ENCODE assay signal across 8 mouse cellular contexts in the genomic region with DNA sequence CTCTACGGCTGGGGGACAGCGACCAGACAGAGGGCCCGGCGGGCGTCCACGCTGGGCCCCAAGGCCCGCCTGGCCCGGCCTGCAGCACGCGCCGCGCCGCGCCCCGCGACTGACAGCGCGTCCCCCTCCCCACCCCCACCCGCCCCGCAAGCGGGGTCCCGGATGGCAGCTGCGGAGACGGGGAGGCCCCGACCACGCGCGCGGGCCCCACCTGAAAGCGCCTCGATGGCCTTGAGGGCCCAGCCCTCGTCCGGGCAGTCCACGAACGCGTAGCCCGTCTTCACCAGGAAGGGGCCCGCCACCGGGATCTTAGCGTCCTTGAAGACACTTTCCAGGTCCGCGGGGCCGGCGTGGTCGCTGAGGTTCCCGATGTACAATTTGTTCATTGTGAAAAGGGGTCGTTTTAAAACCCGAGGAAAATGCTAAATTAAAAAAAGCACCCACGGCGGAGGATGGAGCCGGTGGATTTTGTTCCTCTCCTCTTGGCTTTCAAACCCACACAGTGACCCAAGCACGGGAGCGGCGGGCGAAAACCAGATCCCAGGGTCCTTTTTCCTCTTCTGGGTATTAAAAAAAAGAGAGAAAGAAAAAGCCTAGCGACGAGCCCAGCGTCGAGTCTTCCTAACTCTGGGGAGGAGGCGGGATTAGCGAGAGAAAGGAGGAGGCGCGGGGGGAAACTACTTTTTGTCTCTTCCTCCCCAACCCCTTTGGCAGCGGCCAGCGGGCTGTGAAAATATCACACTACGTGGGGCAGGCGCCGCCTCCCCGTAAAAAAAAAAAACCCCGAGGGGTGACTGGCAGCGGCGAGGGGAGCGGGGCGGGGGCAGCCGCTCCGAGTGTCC. TPM values are rescaled to one million over a fixed set of nuclear protein-coding genes. Genes with fewer than 3 reads are reported as not detected.
DNase-seq lines count a peak whose midpoint lies in the region; ATAC-seq and TF ChIP-seq lines count a peak whose summit lies in the region.

No protein-coding gene starts in this region.

- peak overlapping the region; percentile 99 for H3K27ac ChIP-seq in kidney, embryonic 14.5 days (ENCODE audit: low read depth, low read length)
- peak overlapping the region; percentile 97 for H3K27ac ChIP-seq in forebrain, embryonic 16.5 days (ENCODE audit: low read length)
- peak overlapping the region; percentile 95 for H3K27ac ChIP-seq in intestine, postnatal 0 days (ENCODE audit: low read depth, low read length)
- H3K27ac ChIP-seq in macrophage = no peak overlapping the region
- peak overlapping the region; percentile 100 for H3K27ac ChIP-seq in stomach, embryonic 15.5 days

- no peaks in the 10 kb centered on the region for H3K79me2 ChIP-seq in macrophage (ENCODE audit: inconsistent target)

- H3K9ac ChIP-seq in kidney, embryonic 14.5 days (ENCODE audit: low read depth, low read length) = peak overlapping the region; percentile 92
- H3K9ac ChIP-seq in forebrain, embryonic 16.5 days (replicated peaks; ENCODE audit: low read depth, low read length) = peak overlapping the region; percentile 90
- peak overlapping the region; percentile 94 for H3K9ac ChIP-seq in intestine, postnatal 0 days (ENCODE audit: low read depth, low read length)
- peak overlapping the region; percentile 90 for H3K9ac ChIP-seq in stomach, embryonic 15.5 days

- intact Hi-C loops in left cerebral cortex, postnatal 36 days (cut with DNase I) = no loop called here

- H3K36me3 ChIP-seq in kidney, embryonic 14.5 days (ENCODE audit: control insufficient read depth, insufficient read depth, low read length) = no peaks in the 10 kb centered on the region
- no peaks in the 10 kb centered on the region for H3K36me3 ChIP-seq in forebrain, embryonic 16.5 days (ENCODE audit: control insufficient read depth, insufficient read depth)
- H3K36me3 ChIP-seq in intestine, postnatal 0 days (ENCODE audit: control insufficient read depth, insufficient read depth) = no peaks in the 10 kb centered on the region
- H3K36me3 ChIP-seq in macrophage (ENCODE audit: inconsistent target) = no peaks in the 10 kb centered on the region
- no peaks in the 10 kb centered on the region for H3K36me3 ChIP-seq in stomach, embryonic 15.5 days

- no peak; the same call in 1 of the 2 replicates for ATAC-seq in kidney, embryonic 14.5 days (ENCODE audit: low FRiP score, low TSS enrichment)
- peak; percentile 9; the same call in 1 of the 2 replicates for ATAC-seq in forebrain, embryonic 16.5 days
- ATAC-seq in intestine, postnatal 0 days = no peak
- no peak for ATAC-seq in stomach, embryonic 15.5 days (ENCODE audit: insufficient read depth, low FRiP score, low read depth)

- peaks cover 32% of the 10 kb centered on the region for H3K4me1 ChIP-seq in kidney, embryonic 14.5 days (ENCODE audit: control insufficient read depth, insufficient read depth, low read length)
- peaks cover 44% of the 10 kb centered on the region for H3K4me1 ChIP-seq in forebrain, embryonic 16.5 days (replicated peaks; ENCODE audit: control insufficient read depth, insufficient read depth, low read length)
- H3K4me1 ChIP-seq in intestine, postnatal 0 days (replicated peaks; ENCODE audit: control insufficient read depth, insufficient read depth, low read length) = 0 out of 2 replicates have a peak, but pooled peaks cover 7% of the 10 kb centered on the region
- peaks cover 27% of the 10 kb centered on the region for H3K4me1 ChIP-seq in stomach, embryonic 15.5 days

- H3K4me2 ChIP-seq in kidney, embryonic 14.5 days (replicated peaks; ENCODE audit: low read depth, low read length) = peak overlapping the region; percentile 89
- peak overlapping the region; percentile 91 for H3K4me2 ChIP-seq in forebrain, embryonic 16.5 days (ENCODE audit: low read length)
- H3K4me2 ChIP-seq in intestine, postnatal 0 days (replicated peaks; ENCODE audit: low read depth) = peak overlapping the region; percentile 86
- peak overlapping the region; percentile 84 for H3K4me2 ChIP-seq in stomach, embryonic 15.5 days

- no peaks in the 10 kb centered on the region for H3K27me3 ChIP-seq in kidney, embryonic 14.5 days (ENCODE audit: control insufficient read depth, insufficient read depth, low read length)
- no peaks in the 10 kb centered on the region for H3K27me3 ChIP-seq in forebrain, embryonic 16.5 days (replicated peaks; ENCODE audit: control insufficient read depth, insufficient read depth, low read length)
- H3K27me3 ChIP-seq in intestine, postnatal 0 days (replicated peaks; ENCODE audit: control insufficient read depth, insufficient read depth, low read length) = no peaks in the 10 kb centered on the region
- H3K27me3 ChIP-seq in stomach, embryonic 15.5 days (replicated peaks) = no peaks in the 10 kb centered on the region

- under 1% methylated on average over 68 of the region's 76 CpGs for WGBS in kidney, embryonic 14.5 days
- under 1% methylated on average over 64 of the region's 76 CpGs for WGBS in forebrain, embryonic 16.5 days
- under 1% methylated on average over 73 of the region's 76 CpGs for WGBS in intestine, postnatal 0 days
- WGBS in macrophage (ENCODE audit: missing documents) = 1% methylated on average over 66 of the region's 76 CpGs
- WGBS in stomach, embryonic 15.5 days = under 1% methylated on average over 59 of the region's 76 CpGs

- no peaks in the 10 kb centered on the region for H3K9me3 ChIP-seq in kidney, embryonic 14.5 days (ENCODE audit: control insufficient read depth, low read length)
- no peaks in the 10 kb centered on the region for H3K9me3 ChIP-seq in forebrain, embryonic 16.5 days (ENCODE audit: control insufficient read depth, low read length)
- H3K9me3 ChIP-seq in intestine, postnatal 0 days (ENCODE audit: control insufficient read depth) = no peaks in the 10 kb centered on the region
- H3K9me3 ChIP-seq in stomach, embryonic 15.5 days = no peaks in the 10 kb centered on the region

- no peak for TF ChIP-seq CTCF in intestine, postnatal 0 days (IDR thresholded peaks at IDR 0.05; ENCODE audit: low read depth)

- peak overlapping the region; percentile 73 for H3K4me3 ChIP-seq in kidney, embryonic 14.5 days (ENCODE audit: low read length)
- peak overlapping the region; percentile 78 for H3K4me3 ChIP-seq in forebrain, embryonic 16.5 days (replicated peaks; ENCODE audit: low read length)
- peak overlapping the region; percentile 85 for H3K4me3 ChIP-seq in intestine, postnatal 0 days (ENCODE audit: low read depth, low read length)
- peak overlapping the region; percentile 31 for H3K4me3 ChIP-seq in macrophage (ENCODE audit: inconsistent target)
- H3K4me3 ChIP-seq in stomach, embryonic 15.5 days (replicated peaks) = peak overlapping the region; percentile 91

- DNase-seq in kidney, adult 11 months = no peak
- peak; percentile 50 for DNase-seq in adrenal gland, postnatal 10 days
- no peak for DNase-seq in left cerebral cortex, postnatal 36 days (ENCODE audit: low spot score in 2 of 2)

RNA-seq across cellular contexts. Expression of gene Igf2bp3, which starts 0.5 kb away (rescaled TPM):
- 56.0 and 73.4 TPM in 2 replicates for polyA plus RNA-seq in kidney, embryonic 14.5 days (2014; fragmentation: Nextera tagmentation; extraction: Ambion mirVana)
- total RNA-seq in adrenal gland, postnatal 10 days (2021) = 1 to 10 TPM; 7.1 to 7.6 TPM
- 34.1 and 39.0 TPM in 2 replicates for polyA plus RNA-seq in forebrain, embryonic 16.5 days (2015; fragmentation: Nextera tagmentation; extraction: Ambion mirVana)
- polyA plus RNA-seq in intestine, postnatal 0 days (2015; fragmentation: Nextera tagmentation; extraction: Ambion mirVana) = 54.7 and 56.3 TPM in 2 replicates
- 10 to 100 TPM in 14 of 26 experiments, 1 to 10 TPM in 12; 4.0 to 47.6 (median 10.5) TPM for total RNA-seq in macrophage (2018; cell fraction: chromatin; rRNA removed)
- total RNA-seq in macrophage (2018; cell fraction: cytosol; rRNA removed) = 1 to 10 TPM; 1.7 to 4.1 (median 2.9) TPM
- 10 to 100 TPM in 2 of 26 experiments, 1 to 10 TPM in 24; 1.8 to 18.5 (median 3.6) TPM for total RNA-seq in macrophage (2018; cell fraction: nucleus; rRNA removed)
- 1.4 to 4.0 TPM (median 3.2 TPM) in 3 replicates for polyA plus RNA-seq in macrophage (2018)
- polyA plus RNA-seq in stomach, embryonic 15.5 days (2015; fragmentation: Nextera tagmentation; extraction: Ambion mirVana) = 64.3 and 72.4 TPM in 2 replicates
- under 1 TPM in 1 of 2 experiments, not detected in 1; 0.07 TPM for total RNA-seq in left cerebral cortex, postnatal 36 days (2021)

RNA-seq across cellular contexts. Expression of gene Tra2a, which starts 49.5 kb away (rescaled TPM):
- 60.1 and 136 TPM in 2 replicates for polyA plus RNA-seq in kidney, embryonic 14.5 days (2014; fragmentation: Nextera tagmentation; extraction: Ambion mirVana)
- total RNA-seq in adrenal gland, postnatal 10 days (2021) = 10 to 100 TPM; 47.8 to 51.1 TPM
- 154 and 163 TPM in 2 replicates for polyA plus RNA-seq in forebrain, embryonic 16.5 days (2015; fragmentation: Nextera tagmentation; extraction: Ambion mirVana)
- polyA plus RNA-seq in intestine, postnatal 0 days (2015; fragmentation: Nextera tagmentation; extraction: Ambion mirVana) = 30.2 and 30.5 TPM in 2 replicates
- total RNA-seq in macrophage (2018; cell fraction: chromatin; rRNA removed) = 100 to 1,000 TPM; 226 to 536 (median 306) TPM
- total RNA-seq in macrophage (2018; cell fraction: cytosol; rRNA removed) = 10 to 100 TPM; 27.4 to 80.5 (median 43.0) TPM
- 100 to 1,000 TPM; 175 to 729 (median 290) TPM for total RNA-seq in macrophage (2018; cell fraction: nucleus; rRNA removed)
- polyA plus RNA-seq in macrophage (2018) = 54.9 to 74.0 TPM (median 70.4 TPM) in 3 replicates
- 92.7 and 95.4 TPM in 2 replicates for polyA plus RNA-seq in stomach, embryonic 15.5 days (2015; fragmentation: Nextera tagmentation; extraction: Ambion mirVana)
- total RNA-seq in left cerebral cortex, postnatal 36 days (2021) = 10 to 100 TPM; 51.1 to 86.5 TPM

Comparison
In these comparisons a context has a peak if more than half of its experiments do, and no peak if none do; other contexts are left out.
1. H3K4me3 ChIP-seq: peak in every context shown above with its lines; median percentile 91 in stomach, embryonic 15.5 days; 85 in intestine, postnatal 0 days; 78 in forebrain, embryonic 16.5 days; 73 in kidney, embryonic 14.5 days; 31 in macrophage.